Mouse (Mus musculus): Measurements from ENCODE around the gene Stap2. TPM values are rescaled to one million over a fixed set of nuclear protein-coding genes. Genes with fewer than 3 reads are reported as not detected.

The Stap2 gene
- polyA plus RNA-seq, 1 experiment: 18.4 TPM

DNA sequence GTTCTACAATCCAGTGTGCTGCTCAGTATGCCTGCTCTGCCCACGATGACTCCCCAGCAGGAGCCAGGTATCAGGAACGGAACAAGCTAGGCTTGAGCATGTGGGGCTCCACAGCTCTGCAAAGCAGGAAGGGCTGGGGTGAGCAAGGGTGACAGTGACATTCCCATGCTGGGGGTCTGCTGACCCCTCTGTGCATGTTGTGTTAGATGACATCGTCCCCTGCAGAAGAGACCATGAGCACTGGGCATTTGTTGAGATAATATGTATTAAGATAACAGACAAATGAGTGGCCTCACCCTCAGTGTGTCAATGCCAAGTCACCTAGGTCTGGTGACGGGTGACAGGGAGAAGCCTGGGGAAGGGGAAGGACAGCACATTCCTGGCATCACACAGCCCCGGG is 19.5 kb upstream of the Stap2 start:
- H3K4me1 ChIP-seq (ENCODE audit: control insufficient read depth, insufficient read depth, low read length): peaks cover 3% of the 10 kb centered on the region
- no peaks in the 10 kb centered on the region for H3K27me3 ChIP-seq (ENCODE audit: control insufficient read depth, insufficient read depth, low read length)
- no peak overlapping the region for H3K27ac ChIP-seq (ENCODE audit: control insufficient read depth, insufficient read depth, low read depth, low read length)
- no peaks in the 10 kb centered on the region for H3K36me3 ChIP-seq (ENCODE audit: control insufficient read depth, insufficient read depth, low read length)
- no peak for TF ChIP-seq CTCF (IDR thresholded peaks at IDR 0.05; ENCODE audit: control insufficient read depth, insufficient read depth, insufficient replicate concordance, low read depth, low read length)
- TF ChIP-seq POLR2A (IDR thresholded peaks at IDR 0.05; ENCODE audit: control insufficient read depth, low read depth, low read length): no peak
- H3K4me3 ChIP-seq (ENCODE audit: control insufficient read depth, low read depth, low read length): no peak overlapping the region

- Histone ChIP-seq H3K27me3 (ENCODE audit: control insufficient read depth, insufficient read depth, low read length) (no peaks in the 10 kb centered on the region), H3K27ac (ENCODE audit: control insufficient read depth, insufficient read depth, low read depth, low read length) (no peak overlapping the region), H3K4me3 (ENCODE audit: control insufficient read depth, low read depth, low read length) (no peak overlapping the region), H3K36me3 (ENCODE audit: control insufficient read depth, insufficient read depth, low read length) (no peaks in the 10 kb centered on the region), H3K4me1 (ENCODE audit: control insufficient read depth, insufficient read depth, low read length) (peaks cover 3% of the 10 kb centered on the region)
- TF ChIP-seq POLR2A (IDR thresholded peaks at IDR 0.05; ENCODE audit: control insufficient read depth, low read depth, low read length) (no peak), CTCF (IDR thresholded peaks at IDR 0.05; ENCODE audit: control insufficient read depth, insufficient read depth, insufficient replicate concordance, low read depth, low read length) (no peak)
Observed at GRCm38 (mm10) chr17:56024476-56024875, 19.1 kb upstream of the Stap2 start.

- Histone ChIP-seq H3K27ac (ENCODE audit: control insufficient read depth, insufficient read depth, low read depth, low read length) (no peak overlapping the region), H3K36me3 (ENCODE audit: control insufficient read depth, insufficient read depth, low read length) (no peaks in the 10 kb centered on the region), H3K4me3 (ENCODE audit: control insufficient read depth, low read depth, low read length) (no peak overlapping the region), H3K27me3 (ENCODE audit: control insufficient read depth, insufficient read depth, low read length) (no peaks in the 10 kb centered on the region), H3K4me1 (ENCODE audit: control insufficient read depth, insufficient read depth, low read length) (peaks cover under 1% of the 10 kb centered on the region)
- TF ChIP-seq CTCF (IDR thresholded peaks at IDR 0.05; ENCODE audit: control insufficient read depth, insufficient read depth, insufficient replicate concordance, low read depth, low read length): no peak
- no peak for TF ChIP-seq POLR2A (IDR thresholded peaks at IDR 0.05; ENCODE audit: control insufficient read depth, low read depth, low read length)
Observed at GRCm38 (mm10) chr17:56023386-56023785, 18.0 kb upstream of the Stap2 start.

- H3K27ac ChIP-seq (ENCODE audit: control insufficient read depth, insufficient read depth, low read depth, low read length): no peak overlapping the region
- no peaks in the 10 kb centered on the region for H3K36me3 ChIP-seq (ENCODE audit: control insufficient read depth, insufficient read depth, low read length)
Observed at GRCm38 (mm10) chr17:56022989-56023290, 17.6 kb upstream of the Stap2 start.

GRCm38 (mm10) chr17:56022131-56022988 is 17.0 kb upstream of the Stap2 start:
- no peaks in the 10 kb centered on the region for H3K27me3 ChIP-seq (ENCODE audit: control insufficient read depth, insufficient read depth, low read length)
- H3K4me1 ChIP-seq (ENCODE audit: control insufficient read depth, insufficient read depth, low read length): no peaks in the 10 kb centered on the region; the same call in 1 of the 2 replicates
- no peak overlapping the region for H3K27ac ChIP-seq (ENCODE audit: control insufficient read depth, insufficient read depth, low read depth, low read length)
- H3K36me3 ChIP-seq (ENCODE audit: control insufficient read depth, insufficient read depth, low read length): no peaks in the 10 kb centered on the region
- H3K4me3 ChIP-seq (ENCODE audit: control insufficient read depth, low read depth, low read length): no peak overlapping the region
- TF ChIP-seq POLR2A (IDR thresholded peaks at IDR 0.05; ENCODE audit: control insufficient read depth, low read depth, low read length) (no peak), CTCF (IDR thresholded peaks at IDR 0.05; ENCODE audit: control insufficient read depth, insufficient read depth, insufficient replicate concordance, low read depth, low read length) (no peak)

More at GRCm38 (mm10) chr17:56022989-56023290, 17.6 kb upstream of the Stap2 start:
- H3K4me3 ChIP-seq (ENCODE audit: control insufficient read depth, low read depth, low read length): no peak overlapping the region
- H3K4me1 ChIP-seq (ENCODE audit: control insufficient read depth, insufficient read depth, low read length): no peaks in the 10 kb centered on the region; the same call in 1 of the 2 replicates
- H3K27me3 ChIP-seq (ENCODE audit: control insufficient read depth, insufficient read depth, low read length): no peaks in the 10 kb centered on the region
- TF ChIP-seq POLR2A (IDR thresholded peaks at IDR 0.05; ENCODE audit: control insufficient read depth, low read depth, low read length) (no peak), CTCF (IDR thresholded peaks at IDR 0.05; ENCODE audit: control insufficient read depth, insufficient read depth, insufficient replicate concordance, low read depth, low read length) (no peak)

DNA sequence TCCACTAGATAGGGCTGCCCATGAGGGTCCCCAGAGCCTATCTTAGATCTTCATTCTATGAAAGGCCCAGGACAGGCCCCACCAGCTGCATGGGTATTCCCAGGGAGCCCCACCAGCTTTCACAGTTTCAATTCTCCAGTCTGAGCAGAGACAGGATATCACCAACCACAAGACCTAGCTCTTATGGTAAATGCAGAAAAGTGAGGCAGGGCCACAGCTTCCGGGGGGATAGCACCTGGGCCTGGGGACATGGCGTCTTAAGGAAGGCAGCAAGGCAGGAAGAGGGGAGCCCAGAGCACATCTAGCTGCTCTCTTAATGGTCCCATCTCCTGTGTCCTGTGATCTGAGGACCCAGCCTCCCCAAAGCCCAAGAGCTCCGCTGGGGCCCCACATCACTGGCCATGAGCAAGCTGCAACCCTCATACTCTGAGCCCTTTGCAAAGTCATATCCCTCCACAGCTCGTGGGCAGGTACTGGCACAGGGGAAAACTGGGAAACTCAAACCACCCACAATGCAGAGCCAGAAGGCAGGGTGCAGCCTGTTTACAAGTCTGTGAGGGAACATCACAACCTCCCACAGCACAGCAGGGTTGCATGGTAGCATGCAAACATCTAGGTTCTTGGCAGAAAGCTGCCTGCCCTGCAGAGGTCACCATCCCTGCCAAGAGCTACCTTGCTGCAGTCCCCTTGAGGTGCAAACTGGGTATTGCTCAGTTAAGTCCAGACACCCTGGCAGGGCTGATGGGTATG is 16.0 kb upstream of the Stap2 start:
- TF ChIP-seq POLR2A (IDR thresholded peaks at IDR 0.05; ENCODE audit: control insufficient read depth, low read depth, low read length) (no peak), CTCF (IDR thresholded peaks at IDR 0.05; ENCODE audit: control insufficient read depth, insufficient read depth, insufficient replicate concordance, low read depth, low read length) (no peak)
- H3K27me3 ChIP-seq (ENCODE audit: control insufficient read depth, insufficient read depth, low read length): no peaks in the 10 kb centered on the region
- H3K27ac ChIP-seq (ENCODE audit: control insufficient read depth, insufficient read depth, low read depth, low read length): no peak overlapping the region
- H3K4me3 ChIP-seq (ENCODE audit: control insufficient read depth, low read depth, low read length): no peak overlapping the region
- no peaks in the 10 kb centered on the region for H3K36me3 ChIP-seq (ENCODE audit: control insufficient read depth, insufficient read depth, low read length)
- H3K4me1 ChIP-seq (ENCODE audit: control insufficient read depth, insufficient read depth, low read length): no peaks in the 10 kb centered on the region; the same call in 1 of the 2 replicates

DNA sequence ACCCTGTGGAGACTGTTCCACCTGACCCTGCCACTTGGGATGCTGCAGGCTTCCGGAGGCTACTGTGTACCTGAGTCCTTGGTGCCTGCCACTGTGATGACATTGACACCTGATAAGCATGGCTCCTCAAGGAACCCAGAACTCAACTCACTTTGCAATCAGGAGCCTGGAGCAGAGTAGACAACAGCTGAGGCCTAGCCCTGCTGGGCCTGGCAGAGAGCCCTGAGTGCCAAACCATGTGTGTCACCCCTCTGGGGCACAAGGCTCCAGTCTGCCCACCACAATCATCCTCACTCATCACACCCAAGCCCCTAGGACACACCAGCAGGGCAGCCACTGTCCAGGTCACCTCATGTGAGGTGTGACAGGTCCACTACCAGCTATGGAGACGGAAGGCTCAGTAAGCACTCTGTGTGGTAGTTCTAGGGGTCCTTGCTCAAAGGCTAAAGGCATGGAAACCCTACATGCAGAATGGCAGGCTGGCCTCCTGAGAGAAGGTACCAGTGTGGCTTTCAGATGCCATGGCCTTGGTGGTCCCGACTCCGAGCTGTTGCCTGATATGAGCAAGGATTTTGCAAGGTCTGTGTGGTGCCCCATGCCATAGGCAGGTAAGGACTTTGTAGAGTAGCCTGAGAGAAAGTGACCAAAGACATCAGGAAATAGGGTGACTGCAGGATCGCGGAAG is 15.2 kb upstream of the Stap2 start:
- Histone ChIP-seq H3K27ac (ENCODE audit: control insufficient read depth, insufficient read depth, low read depth, low read length) (no peak overlapping the region), H3K27me3 (ENCODE audit: control insufficient read depth, insufficient read depth, low read length) (no peaks in the 10 kb centered on the region), H3K4me3 (ENCODE audit: control insufficient read depth, low read depth, low read length) (no peak overlapping the region), H3K36me3 (ENCODE audit: control insufficient read depth, insufficient read depth, low read length) (no peaks in the 10 kb centered on the region), H3K4me1 (ENCODE audit: control insufficient read depth, insufficient read depth, low read length) (no peaks in the 10 kb centered on the region; the same call in 1 of the 2 replicates)
- no peak for TF ChIP-seq CTCF (IDR thresholded peaks at IDR 0.05; ENCODE audit: control insufficient read depth, insufficient read depth, insufficient replicate concordance, low read depth, low read length)

Data from testis, adult 2 months (tissue).